Mouse (Mus musculus) erythroblast, embryonic 14.5 days (primary cell): ENCODE measurements around the gene Wfdc2. TPM values are rescaled to one million over a fixed set of nuclear protein-coding genes. Genes with fewer than 3 reads are reported as not detected.
"Not testable (repeated sequence)": the region's sequence is repeated elsewhere in the genome, so short reads cannot be mapped to it uniquely, and the experiment has no call there.

Experiments
- H3K27me3 ChIP-seq: 2 replicates; pipeline ENCODE4 v1.6.1; 2012; ENCODE audit warnings: inconsistent platforms; ENCODE audit not compliant: control insufficient read depth
- H3K36me3 ChIP-seq: 2 replicates; pipeline ENCODE4 v1.6.1; 2012; ENCODE audit warnings: mild to moderate bottlenecking, inconsistent platforms; ENCODE audit not compliant: control insufficient read depth
- H3K4me1 ChIP-seq: 2 replicates; pipeline ENCODE4 v1.6.1; 2012; ENCODE audit warnings: inconsistent platforms; ENCODE audit not compliant: control insufficient read depth
- H3K4me3 ChIP-seq: replicated peaks from 2 replicates; pipeline ENCODE3; 2012; ENCODE audit warnings: moderate library complexity, mild to moderate bottlenecking, inconsistent platforms
- H3K9me3 ChIP-seq: 2 replicates; pipeline ENCODE4 v1.6.1; 2012; ENCODE audit warnings: low read length, inconsistent platforms, mixed read lengths; ENCODE audit not compliant: control insufficient read depth
- GATA1 ChIP-seq: IDR thresholded peaks from 2 replicates; pipeline ENCODE4 v1.6.1; 2012; ENCODE audit warnings: low read length, inconsistent platforms, mixed read lengths
- TAL1 ChIP-seq: IDR thresholded peaks from 3 replicates; pipeline ENCODE4 v1.6.1; 2012; ENCODE audit warnings: low read length, inconsistent platforms, mixed read lengths
- polyA plus RNA-seq: library from polyadenylated mRNA; stranded (reverse); fragments of >175 nt; gene quantifications from 2 replicates; pipeline ENCODE4 v1.2.3, GENCODE M21; 2012

Gene Wfdc2
- polyA plus RNA-seq, 1 experiment = not detected

GRCm38 (mm10) chr2:164600179-164600578, 38.0 kb downstream of the Wfdc2 start:
- H3K4me1 ChIP-seq = no peaks in the 10 kb centered on the region
- TF ChIP-seq TAL1 (no peak), GATA1 (no peak)
- H3K4me3 ChIP-seq = no peak overlapping the region

GRCm38 (mm10) chr2:164603482-164603881, 41.3 kb downstream of the Wfdc2 start:
- TF ChIP-seq TAL1 (no peak), GATA1 (no peak)
- H3K4me3 ChIP-seq = no peak overlapping the region
- H3K4me1 ChIP-seq = no peaks in the 10 kb centered on the region
- H3K36me3 ChIP-seq = no peaks in the 10 kb centered on the region
- peaks cover 11% of the 10 kb centered on the region for H3K9me3 ChIP-seq
- H3K27me3 ChIP-seq = no peaks in the 10 kb centered on the region

More at GRCm38 (mm10) chr2:164600179-164600578, 38.0 kb downstream of the Wfdc2 start:
- H3K36me3 ChIP-seq = no peaks in the 10 kb centered on the region
- H3K27me3 ChIP-seq = no peaks in the 10 kb centered on the region
- peaks cover 11% of the 10 kb centered on the region for H3K9me3 ChIP-seq

GRCm38 (mm10) chr2:164604411-164604810, 42.2 kb downstream of the Wfdc2 start:
- no peaks in the 10 kb centered on the region for H3K27me3 ChIP-seq
- TF ChIP-seq GATA1 = no peak
- TF ChIP-seq TAL1 = no peak
- no peak overlapping the region for H3K4me3 ChIP-seq
- no peaks in the 10 kb centered on the region for H3K36me3 ChIP-seq
- H3K9me3 ChIP-seq = peaks cover 11% of the 10 kb centered on the region
- H3K4me1 ChIP-seq = no peaks in the 10 kb centered on the region

DNA sequence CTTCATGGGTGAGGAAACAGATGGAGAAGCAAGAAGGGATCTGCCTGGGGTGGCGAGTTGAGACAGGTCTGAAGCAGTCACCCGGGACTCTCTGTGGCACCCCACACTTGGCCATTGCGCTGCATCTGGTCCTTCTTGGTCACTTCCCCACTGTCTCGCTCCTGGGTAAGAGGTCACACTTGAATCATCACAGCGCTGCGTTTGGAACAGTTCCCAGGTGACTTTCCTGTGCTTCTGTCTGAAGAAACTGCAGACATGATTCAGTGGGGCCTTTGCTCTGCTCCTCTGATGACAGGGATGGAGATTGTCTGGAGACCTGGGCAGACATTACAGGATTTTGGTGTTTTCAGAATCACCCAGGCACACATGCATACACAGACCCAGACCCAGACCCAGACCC, 46.6 kb downstream of the Wfdc2 start:
- no peak for TF ChIP-seq GATA1
- no peak for TF ChIP-seq TAL1
- Histone ChIP-seq H3K4me3 (no peak overlapping the region), H3K36me3 (no peaks in the 10 kb centered on the region), H3K9me3 (no peaks in the 10 kb centered on the region; the same call in 1 of the 2 replicates), H3K27me3 (no peaks in the 10 kb centered on the region), H3K4me1 (no peaks in the 10 kb centered on the region)

DNA sequence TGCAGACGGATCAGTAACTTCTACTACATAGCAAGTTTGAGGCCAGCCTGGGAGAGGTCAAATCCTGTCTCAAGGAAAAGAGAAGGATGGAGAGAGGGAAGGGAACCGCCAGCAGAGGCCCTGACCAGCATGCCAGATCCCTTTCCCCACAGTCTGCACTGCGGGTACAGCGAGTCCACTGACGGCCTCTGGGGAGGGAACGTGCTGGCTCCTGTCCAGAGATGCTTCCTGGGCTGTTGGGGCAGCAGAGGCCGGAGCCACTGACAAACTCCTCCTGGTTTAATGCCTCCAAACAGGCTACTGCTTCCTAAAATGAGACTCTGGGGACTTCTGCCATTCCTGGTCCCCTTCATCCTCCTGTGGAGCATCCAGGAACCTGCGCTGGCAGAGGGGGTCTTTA, 51.3 kb downstream of the Wfdc2 start, which contains the start of the genes Wfdc6b and Wfdc8:
Wfdc6b (plus strand) TSS at position 52 of the 400 bp plus-strand sequence.
Wfdc8 (minus strand) TSS at position 156 of the 400 bp plus-strand sequence.
- not testable (repeated sequence) for H3K27me3 ChIP-seq, H3K4me3 ChIP-seq, H3K9me3 ChIP-seq

DNA sequence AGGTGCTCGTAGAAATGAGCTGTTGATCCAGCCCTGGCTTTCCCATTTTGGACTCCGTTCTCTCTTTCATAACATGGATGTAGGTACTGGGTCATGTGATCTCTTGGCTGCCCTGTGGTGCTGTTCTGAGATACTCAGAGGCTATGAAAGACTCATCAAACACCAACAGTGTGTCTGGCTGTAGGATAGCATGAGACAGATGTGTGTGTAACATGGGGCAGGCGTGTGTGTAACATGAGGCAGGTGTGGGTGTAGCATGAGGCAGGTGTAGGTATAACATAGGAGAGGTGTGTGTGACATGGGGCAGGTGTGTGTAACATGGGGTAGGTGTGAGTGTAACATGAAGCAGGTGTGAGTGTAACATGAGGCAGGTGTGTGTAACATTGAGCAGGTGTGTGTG, 53.2 kb downstream of the Wfdc2 start:
- Histone ChIP-seq H3K4me1 (no peaks in the 10 kb centered on the region), H3K9me3 (no peaks in the 10 kb centered on the region; the same call in 1 of the 2 replicates), H3K4me3 (no peak overlapping the region), H3K36me3 (no peaks in the 10 kb centered on the region), H3K27me3 (no peaks in the 10 kb centered on the region)
- TF ChIP-seq GATA1 (no peak), TAL1 (no peak)

More for the DNA sequence above, 51.3 kb downstream of the Wfdc2 start, which contains the start of the genes Wfdc6b and Wfdc8:
- not testable (repeated sequence) for H3K4me1 ChIP-seq, H3K36me3 ChIP-seq

Other genes with a start within 250 kb of the Wfdc2 start
- not detected in 2 replicates for gene Svs6, start 245.7 kb upstream of the Wfdc2 start, polyA plus RNA-seq
- gene Svs5, start 229.7 kb upstream of the Wfdc2 start, polyA plus RNA-seq = not detected in 2 replicates
- not detected in 2 replicates for gene Slpi, start 173.3 kb upstream of the Wfdc2 start, polyA plus RNA-seq
- 0.06 TPM in 1 of 2 replicates, not detected in the other for gene Rbpjl, start 159.3 kb upstream of the Wfdc2 start, polyA plus RNA-seq
- not detected in 2 replicates for gene Matn4, start 157.3 kb upstream of the Wfdc2 start, polyA plus RNA-seq
- 0.03 TPM in 1 of 2 replicates, not detected in the other for gene Sdc4, start 118.5 kb upstream of the Wfdc2 start, polyA plus RNA-seq
- 7.9 and 10.3 TPM in 2 replicates for gene Sys1, start 105.4 kb upstream of the Wfdc2 start, polyA plus RNA-seq
- gene Gm20458, start 101.4 kb upstream of the Wfdc2 start, polyA plus RNA-seq = not detected in 2 replicates
- not detected in 2 replicates for gene Trp53tg5, start 88.7 kb upstream of the Wfdc2 start, polyA plus RNA-seq
- 0.09 and 0.11 TPM in 2 replicates for gene Dbndd2, start 76.3 kb upstream of the Wfdc2 start, polyA plus RNA-seq
- 12.7 and 13.8 TPM in 2 replicates for gene Pigt, start 64.9 kb upstream of the Wfdc2 start, polyA plus RNA-seq
- not detected in 2 replicates for gene Spint3, start 11.0 kb downstream of the Wfdc2 start, polyA plus RNA-seq
- gene Wfdc6a, start 23.0 kb downstream of the Wfdc2 start, polyA plus RNA-seq = not detected in 2 replicates
- gene Eppin, start 31.2 kb downstream of the Wfdc2 start, polyA plus RNA-seq = not detected in 2 replicates
- gene Wfdc6b, start 51.1 kb downstream of the Wfdc2 start, polyA plus RNA-seq = not detected in 2 replicates
- not detected in 2 replicates for gene Wfdc8, start 51.2 kb downstream of the Wfdc2 start, polyA plus RNA-seq
- 0.05 TPM in 1 of 2 replicates, not detected in the other for gene Wfdc16, start 76.4 kb downstream of the Wfdc2 start, polyA plus RNA-seq
- not detected in 2 replicates for gene Wfdc10, start 93.6 kb downstream of the Wfdc2 start, polyA plus RNA-seq
- not detected in 2 replicates for gene Wfdc9, start 94.2 kb downstream of the Wfdc2 start, polyA plus RNA-seq
- not detected in 2 replicates for gene Wfdc11, start 111.7 kb downstream of the Wfdc2 start, polyA plus RNA-seq
- not detected in 2 replicates for gene Wfdc13, start 122.7 kb downstream of the Wfdc2 start, polyA plus RNA-seq
- not detected in 2 replicates for gene Spint4, start 136.1 kb downstream of the Wfdc2 start, polyA plus RNA-seq
- gene Spint5, start 152.9 kb downstream of the Wfdc2 start, polyA plus RNA-seq = not detected in 2 replicates
- gene Wfdc3, start 183.5 kb downstream of the Wfdc2 start, polyA plus RNA-seq = 0.04 and 0.07 TPM in 2 replicates
- gene Dnttip1, start 183.6 kb downstream of the Wfdc2 start, polyA plus RNA-seq = 16.3 and 17.4 TPM in 2 replicates
- 158 and 179 TPM in 2 replicates for gene Ube2c, start 207.5 kb downstream of the Wfdc2 start, polyA plus RNA-seq
- not detected in 2 replicates for gene Tnnc2, start 217.6 kb downstream of the Wfdc2 start, polyA plus RNA-seq
- gene Snx21, start 223.4 kb downstream of the Wfdc2 start, polyA plus RNA-seq = 1.5 and 2.4 TPM in 2 replicates
- 7.0 and 9.2 TPM in 2 replicates for gene Acot8, start 242.5 kb downstream of the Wfdc2 start, polyA plus RNA-seq
- 0.08 and 0.10 TPM in 2 replicates for gene Zswim3, start 242.7 kb downstream of the Wfdc2 start, polyA plus RNA-seq